Mouse (Mus musculus) CD4-positive helper T cell, adult 2 months (primary cell): ENCODE results near the gene Glis3.

Source experiments
- DNase-seq: peaks from one replicate; pipeline ENCODE4 v3.0.0-alpha.2; 2012; ENCODE audit warnings: low read depth, missing footprints, low spot score

Gene Glis3

DNA sequence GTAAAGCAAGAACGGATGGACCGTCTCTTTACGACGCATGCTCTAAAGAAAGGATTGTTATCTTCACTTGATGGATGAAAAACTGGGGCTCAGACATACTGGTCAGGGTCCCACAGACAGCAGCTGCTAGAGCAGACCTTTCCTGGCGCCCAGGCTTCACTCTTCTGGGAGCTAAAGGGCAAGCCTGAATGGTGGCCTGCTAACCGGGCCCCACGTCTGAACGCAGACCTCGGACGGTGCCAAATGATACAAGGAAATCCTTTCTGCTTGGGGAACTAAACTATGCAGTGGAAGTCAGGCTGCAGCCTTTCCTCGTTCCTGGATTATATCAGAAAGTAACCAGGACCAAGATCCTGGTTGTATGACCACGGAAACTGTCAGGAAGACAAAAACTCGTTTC, 86.9 kb downstream of the Glis3 start:
- no peak for DNase-seq

DNA sequence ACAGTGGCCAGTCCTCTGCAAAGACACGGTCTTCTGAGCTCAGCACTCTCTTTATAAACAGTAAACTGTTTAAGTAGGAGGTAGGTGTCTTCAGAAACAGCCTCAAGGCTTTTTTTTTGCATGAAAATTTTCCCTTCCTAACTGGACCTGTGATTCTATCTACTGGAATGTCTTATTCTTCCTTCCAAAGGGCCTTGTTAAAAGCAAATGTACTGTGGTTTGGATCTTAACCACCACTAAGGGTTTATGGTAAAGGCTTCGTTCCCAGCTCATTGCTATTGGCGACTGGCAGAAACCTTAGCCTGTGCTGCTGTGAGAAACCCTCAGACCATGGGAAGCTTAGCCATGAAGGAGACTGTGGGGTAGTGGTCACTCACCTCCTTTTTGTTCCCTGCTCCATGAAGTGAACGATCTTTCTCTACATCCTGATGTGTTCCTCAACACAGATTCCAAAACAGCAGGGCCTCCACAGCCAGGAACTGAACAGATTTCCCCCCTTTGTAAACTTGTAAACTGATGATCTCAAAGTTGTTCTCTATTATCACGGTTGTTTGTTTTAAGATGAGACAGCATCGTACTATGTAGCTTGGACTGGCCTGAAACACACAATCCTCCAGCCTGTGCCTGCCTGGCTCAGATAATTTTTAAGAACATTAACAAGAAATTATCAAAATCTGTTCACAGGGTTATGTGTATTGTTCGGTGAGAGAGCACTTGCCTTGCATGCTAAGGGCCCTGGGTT, 88.0 kb downstream of the Glis3 start:
- no peak for DNase-seq

DNA sequence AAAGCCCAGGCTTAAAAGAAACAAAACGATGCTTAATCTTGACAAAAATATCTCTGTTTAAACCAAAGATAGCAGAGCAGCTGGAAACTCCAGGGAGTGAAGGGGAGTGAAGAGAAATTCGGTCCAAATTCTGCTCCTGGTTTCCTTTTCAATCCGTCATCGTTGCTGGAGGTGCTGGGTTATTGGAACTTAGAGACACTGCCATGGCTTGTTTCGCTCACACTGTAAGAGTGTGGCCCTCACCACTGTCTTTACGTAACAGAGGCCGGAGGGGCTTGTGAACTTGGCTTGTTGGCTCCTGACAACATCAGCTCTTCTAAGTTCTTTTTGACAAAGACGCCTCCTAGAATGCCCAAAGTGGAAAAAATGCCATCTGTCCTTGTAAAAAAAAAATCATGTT, 99.4 kb downstream of the Glis3 start:
- no peak for DNase-seq

DNA sequence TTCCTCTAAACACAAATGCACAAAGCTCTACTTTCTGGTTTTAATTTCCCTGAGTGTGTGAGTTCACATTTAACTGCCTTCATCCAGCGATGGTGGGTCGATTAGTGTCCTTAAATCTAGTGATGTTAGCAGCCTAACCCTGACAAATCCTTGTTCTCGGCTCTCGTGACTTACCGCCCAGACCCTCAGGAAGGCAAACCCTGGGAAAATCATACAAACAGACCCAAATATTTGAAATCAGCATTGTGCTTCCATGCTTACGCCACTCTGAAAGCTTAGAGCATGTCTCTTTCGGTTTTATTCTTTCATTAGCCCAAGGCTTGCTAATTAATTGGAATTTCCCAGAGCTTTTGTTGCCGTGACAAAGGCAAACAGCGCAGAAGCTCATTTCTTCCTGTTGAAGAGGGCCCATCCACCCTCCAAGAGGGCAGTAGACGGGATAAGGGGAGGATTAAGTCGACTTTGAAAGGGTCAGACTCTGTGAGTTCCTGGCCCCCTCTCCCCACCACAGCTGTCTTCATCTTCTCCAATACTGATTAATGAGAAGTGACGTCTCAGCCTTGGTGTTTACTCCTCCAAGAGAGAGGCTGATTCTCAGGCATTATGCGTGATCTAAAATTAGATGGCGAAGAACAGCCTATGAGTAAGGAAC, 100.0 kb downstream of the Glis3 start:
- no peak for DNase-seq

DNA sequence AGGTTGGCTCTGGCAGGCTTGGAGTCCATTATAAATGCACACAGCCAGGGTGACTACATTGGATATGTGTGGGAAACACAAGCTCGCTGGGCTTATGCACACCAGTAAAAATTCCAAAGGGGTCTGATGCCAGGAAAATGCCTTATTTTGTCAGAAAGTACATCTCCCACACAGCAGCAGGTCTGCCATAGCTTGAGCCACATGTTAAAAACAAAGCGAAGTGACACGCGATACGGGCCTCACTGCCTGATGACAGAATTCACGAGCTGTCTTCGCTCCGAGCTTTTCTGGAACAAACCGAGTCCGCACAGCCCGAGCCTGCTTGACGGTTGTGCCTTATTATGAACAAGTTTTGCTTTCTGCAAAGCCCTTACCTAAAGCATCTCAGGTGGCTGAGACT, 102.9 kb downstream of the Glis3 start:
- no peak for DNase-seq

DNA sequence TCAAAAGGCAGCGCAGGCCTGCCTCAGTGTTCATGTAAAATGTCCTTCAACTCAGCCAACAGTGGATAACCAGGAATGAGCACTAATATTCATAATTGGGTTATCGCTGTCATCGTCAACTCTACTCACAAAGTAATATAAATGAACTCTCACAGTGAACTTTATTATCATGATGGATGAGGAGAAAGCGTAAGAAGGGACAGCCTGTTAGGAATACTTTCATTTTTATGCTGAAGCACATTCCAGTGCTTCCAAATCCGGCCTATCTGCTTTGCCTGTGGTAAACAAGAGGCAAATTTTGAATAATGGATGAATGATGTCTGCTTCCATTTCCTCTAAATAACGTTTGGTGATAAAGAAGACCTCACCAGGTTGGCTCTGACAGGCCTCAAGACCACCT, 103.3 kb downstream of the Glis3 start:
- no peak for DNase-seq

DNA sequence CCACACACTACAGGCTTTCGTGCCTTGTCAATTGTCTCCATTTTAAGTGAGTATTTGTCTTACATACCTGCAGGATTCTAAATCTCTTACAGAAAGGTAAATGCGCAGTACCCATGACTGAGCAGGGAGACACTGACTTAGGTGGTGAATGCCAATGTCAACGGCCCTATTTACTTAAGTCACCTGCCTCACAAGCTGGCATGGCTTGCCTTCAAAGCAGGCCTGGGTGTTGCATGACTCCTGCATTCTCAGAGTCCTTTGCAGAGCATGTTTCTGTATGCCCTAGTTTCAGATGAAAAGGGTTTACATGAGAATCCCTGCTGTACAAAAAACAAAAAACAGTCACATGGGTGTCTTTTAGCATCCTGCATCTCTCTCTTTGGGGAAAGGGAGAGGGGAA, 106.2 kb downstream of the Glis3 start:
- no peak for DNase-seq

DNA sequence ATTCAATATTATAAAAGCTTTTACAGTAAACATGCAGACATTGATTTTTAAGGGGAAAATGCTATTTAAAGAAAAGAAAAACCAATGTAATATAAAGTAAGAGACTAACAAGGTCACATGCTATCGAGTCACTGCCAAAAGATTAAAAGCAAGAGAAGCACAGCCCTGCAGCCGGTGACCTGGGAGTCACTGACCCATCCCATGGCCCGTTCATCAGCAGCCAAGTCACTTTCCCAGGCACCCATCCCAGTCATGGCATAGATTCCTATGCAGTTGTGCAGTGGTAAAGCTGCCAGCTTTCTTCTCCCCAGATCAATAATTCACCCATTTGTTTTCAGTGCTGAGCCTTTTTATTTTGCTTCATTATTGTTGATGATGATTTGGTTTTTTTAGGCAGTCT, 110.0 kb downstream of the Glis3 start:
- no peak for DNase-seq

DNA sequence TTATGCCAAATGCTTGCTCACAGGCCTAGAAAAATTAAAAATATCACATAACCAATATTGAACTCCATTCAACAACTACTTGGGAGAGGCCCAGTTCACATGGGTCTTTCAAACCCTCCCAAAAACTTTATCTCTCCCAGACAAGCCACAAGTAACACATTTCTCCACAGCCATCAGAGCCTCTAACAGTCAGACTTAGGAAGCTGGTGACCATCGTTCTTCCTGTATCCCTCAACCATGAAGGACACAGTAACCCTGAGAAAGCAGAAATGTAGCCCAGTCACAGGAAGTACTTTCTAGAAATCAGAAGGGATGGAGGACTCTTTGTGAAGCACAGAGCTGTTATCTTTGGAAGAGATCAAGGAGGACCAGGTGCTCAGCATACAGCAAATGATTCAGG, 112.8 kb downstream of the Glis3 start:
- DNase-seq: no peak

DNA sequence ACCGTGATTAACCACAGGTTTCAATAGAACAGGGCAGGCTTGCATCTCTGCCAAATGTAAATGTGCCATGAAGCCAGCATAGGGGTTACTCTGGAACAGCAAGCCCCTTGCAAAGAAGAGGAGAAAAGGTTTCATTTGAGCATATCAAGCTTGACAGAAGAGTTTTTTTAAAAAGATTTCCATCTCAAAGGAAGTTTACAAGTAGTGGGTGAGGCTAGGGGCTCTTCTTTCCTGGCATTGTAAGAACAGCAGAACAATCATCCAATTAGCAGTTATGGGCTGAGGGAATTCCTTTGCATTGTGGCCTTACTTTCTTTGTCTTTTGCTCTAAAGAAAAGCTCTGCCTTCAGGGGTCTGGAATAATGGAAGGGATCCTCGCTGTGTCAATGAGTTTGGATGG, 113.3 kb downstream of the Glis3 start:
- no peak for DNase-seq

DNA sequence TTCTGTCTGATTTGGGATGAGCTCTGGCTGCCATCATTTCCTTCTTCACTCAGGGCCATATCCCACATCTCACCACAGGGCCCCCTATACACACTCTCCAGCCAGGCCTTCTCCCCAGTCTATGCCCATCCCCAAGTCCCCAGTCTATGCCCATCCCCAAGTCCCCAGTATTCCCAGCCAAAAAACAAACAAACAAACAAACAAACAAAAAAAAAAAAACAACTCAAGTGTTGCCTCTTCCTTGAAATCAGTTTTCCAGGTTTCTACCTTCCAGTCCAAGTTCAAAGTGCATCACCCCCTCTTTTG, 118.2 kb downstream of the Glis3 start:
- DNase-seq: no peak

DNA sequence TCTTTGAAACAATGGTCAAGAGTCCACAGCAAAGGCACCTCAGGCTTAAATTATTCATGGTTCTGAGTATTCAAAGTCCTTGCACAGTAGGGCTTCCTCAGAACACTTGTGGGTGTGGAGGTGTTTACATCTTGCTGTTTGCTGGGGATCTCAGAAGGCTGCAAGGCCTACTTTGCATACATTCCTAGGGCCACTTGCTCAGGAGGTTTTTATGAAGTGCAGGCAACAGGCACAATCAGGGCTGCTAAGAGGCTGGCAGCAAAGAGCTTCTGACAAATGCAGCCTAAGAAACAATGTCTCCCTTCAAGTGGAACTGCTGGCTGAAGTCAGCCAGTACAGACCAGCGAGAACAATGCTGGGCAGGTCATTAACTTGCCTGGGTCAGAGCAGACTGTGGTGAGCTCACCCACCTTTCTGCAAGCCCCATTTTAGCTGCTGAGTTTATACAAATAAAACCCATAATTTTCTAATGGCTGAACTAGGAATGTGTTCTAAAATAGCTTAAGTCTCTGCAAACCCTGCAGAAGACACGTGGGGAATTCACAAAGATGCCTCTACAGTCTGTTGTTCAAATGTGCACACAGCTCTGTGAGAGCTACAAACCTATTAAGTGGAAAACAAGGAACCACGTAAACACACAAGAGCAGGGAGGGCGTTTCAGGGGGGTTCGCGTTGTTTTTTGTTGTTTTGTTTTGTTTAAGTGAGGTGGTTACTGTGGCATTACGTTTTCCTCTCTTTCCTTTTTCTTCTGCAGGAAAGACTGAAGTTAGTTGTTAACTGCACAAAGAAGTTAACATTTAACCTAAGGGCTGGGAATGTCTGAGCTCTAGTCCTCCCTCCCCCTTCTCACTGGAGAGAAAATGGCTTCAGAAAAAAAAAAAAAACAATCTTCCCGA, 118.8 kb downstream of the Glis3 start:
- DNase-seq: no peak

DNA sequence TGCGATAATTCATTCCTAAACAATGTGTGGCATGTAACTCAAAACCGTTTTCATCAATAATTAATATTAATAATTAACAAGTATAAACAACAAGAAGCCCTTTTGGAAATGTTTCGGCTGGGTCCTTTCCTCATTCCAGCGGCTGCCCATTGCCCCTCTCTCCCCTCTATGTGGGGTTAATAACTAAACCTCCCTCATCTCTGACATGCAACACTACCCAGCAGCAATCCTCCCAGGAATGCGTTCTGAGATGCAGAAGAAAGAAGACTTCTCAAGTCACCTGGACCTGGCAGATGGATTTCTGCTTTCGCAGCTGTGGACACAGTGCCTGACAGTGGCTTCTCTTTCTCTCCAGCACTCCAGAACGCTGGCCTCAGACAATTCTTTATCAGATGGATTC, 120.0 kb downstream of the Glis3 start:
- DNase-seq: no peak

DNA sequence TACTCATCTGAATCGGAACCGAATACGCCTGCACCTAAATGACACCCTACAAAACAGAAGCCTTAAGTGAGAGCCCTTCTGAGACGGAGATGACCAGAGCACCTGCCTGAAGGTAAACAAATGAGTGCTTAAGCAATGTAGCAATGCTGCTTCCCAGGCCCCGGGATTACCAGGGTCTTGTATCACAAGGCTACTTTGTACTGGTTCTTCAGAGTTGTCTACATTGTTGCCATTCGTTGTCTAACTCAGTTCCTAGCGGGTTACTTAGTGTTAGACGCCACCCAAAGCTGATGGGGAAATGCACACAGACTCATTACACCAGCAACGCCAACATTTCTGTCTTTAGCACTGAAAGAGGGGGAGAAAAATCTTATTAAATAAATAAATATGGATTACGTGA, 120.5 kb downstream of the Glis3 start:
- no peak for DNase-seq

DNA sequence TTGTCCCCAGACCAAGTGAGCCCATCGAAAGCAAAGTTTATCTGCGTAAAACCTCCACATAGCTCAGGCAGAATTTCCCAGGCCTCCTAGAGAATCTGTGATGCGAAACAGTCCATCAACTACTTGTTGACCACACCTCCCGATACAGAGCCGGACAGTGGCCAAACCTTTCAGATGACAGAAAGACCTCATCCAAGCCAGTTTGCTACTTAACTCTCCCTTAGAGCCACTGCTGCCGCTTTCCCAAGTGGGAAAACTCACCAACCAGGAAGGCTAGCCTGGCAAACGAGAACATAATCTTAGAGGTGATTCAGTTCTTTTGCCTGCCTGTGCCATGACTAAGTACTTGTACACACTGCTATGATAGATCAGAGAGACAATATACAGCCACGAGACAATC, 121.2 kb downstream of the Glis3 start:
- DNase-seq: no peak

DNA sequence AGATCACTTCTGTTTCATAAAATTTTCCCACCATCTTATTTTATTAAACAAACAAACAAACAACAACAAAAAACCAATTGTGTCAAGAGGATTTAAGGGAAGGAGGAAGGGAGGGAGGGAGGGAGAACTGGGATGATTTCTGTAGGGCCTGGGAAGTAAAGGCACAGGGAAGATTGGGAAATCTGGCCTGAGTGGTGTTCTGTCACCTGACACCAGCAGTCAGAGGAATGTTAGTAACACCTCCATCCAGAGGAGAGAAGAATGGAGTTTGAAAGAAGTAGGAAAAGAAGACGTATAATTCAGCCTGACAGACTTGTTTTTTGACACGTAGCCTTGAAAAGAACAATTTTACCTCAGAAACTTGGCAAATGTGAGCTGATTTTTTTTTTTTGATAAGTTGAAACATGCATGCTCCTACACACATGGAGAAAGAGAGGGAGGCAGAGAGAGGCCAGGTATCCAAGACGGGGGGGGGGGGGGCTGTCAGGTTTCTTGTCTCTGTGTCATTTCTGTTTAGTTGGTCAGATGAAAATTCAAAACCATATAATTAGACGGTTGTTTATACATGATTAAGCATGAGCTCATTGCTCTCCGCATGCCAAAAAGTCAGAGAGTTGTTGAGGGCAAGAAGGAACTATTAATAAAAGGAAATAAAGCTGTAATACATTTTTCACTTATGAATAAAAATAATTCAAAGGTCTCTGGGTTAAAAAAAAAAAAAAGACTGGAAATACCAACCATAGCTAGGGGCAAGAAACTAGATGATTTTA, 122.1 kb downstream of the Glis3 start:
- DNase-seq: no peak

DNA sequence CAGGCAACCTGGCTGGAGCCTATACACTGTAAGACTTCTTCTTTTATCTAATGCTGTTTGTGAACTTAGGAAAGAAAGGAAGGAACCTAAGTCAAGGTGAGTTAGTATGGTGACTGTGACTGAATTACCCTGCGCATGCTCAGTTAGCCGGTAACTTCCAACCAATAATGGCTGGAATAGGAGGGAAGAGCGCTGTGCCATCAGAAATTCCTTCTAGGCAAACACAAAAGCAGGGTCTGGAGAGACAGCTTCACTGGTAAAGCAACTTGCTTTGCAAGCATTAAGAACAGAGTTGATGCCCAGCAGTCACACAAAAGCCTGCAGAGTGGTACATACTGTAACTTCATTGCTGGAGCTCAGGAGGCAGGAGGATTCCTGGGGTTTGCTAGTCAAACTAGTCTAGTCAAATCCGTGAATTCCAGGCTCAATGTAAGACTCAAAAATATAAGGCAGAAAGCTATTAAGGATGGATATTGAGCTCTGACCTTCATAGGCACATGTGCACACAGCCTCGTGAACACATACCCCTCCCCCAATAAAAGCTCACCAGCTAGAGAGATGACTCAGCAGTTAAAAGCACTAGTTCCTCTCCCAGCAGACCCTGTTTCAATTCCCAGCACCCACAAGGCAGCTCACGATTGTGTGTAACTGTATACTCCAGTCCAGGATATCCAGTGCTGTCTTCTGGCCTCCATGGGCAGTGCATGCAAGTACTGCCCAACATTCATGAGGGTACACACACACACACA, 124.5 kb downstream of the Glis3 start:
- no peak for DNase-seq

DNA sequence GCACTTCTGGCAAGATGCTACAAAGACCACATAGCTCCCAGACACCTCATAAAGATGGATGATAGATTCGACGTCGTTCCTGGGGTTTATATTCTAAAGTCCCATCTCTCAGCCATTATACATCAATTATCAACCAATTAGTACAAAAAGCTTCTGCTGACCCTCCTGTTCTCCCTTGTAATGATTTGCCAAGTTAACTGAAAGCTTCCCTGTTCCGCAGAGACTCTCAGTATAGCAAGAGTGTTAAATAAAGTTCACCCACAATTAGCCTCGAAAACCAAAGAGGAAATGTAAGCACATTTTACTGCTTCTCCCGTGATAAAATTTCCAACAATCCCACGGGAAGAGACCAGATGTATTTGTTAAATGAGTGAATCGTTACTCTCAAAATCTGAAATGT, 129.3 kb downstream of the Glis3 start:
- no peak for DNase-seq

DNA sequence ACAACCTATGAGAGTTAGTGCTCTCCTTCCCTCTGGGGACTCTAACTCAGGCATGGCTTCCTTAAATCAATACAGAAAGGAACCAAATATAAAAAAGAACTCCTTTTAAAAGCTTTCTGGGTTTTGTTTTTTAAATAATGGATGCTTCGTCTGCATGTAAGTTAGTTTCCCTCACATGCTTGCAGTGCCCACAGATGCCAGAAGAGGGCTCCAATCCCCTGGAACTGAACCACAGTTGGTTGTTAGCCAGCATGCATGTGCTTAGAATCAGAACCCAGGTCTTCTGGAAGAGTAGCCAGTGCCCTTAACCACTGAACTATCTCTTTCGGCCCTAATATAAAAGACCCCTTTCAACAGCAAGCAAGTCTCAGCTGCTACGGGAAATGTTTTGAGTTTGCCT, 132.9 kb downstream of the Glis3 start:
- no peak for DNase-seq

DNA sequence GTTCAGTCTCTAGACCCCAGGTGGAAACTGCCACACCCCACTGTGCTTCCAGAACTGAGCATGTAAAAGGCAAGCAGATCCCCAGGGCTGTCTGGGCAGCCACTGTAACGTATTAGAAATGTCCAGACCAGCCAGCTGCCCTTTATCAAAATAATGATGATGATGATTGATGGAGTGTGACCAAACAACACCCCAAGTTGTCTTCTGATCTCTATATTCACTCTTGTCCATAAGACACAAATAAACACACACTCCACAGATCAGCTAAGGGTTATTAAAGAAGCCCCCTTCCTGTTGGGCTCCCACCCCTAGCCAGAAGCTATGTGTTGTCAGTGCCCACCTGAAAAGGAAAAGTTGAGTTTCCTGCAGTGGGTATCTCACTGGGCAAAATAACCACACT, 134.4 kb downstream of the Glis3 start:
- DNase-seq: no peak

DNA sequence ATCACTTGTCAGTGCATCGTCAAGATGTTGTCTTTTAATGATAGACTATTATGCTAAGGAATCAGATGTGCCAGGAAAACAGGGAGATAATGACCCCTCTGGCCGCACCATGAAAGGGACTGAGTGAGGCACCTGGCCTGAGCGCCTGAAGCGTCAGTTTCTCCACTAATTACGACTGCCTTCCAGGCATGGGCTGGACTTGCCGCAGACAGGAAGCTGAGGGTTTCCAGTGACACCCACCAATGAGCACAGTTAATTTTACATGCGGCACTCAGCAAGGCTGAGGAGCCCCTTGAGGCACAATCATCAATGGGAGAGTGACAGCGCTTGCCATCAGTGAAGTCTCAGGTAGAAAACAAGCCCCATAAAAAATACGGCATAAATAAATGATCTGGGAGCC, 141.1 kb downstream of the Glis3 start:
- no peak for DNase-seq
